Mouse (Mus musculus) liver, adult 2 months (tissue): ENCODE measurements around the gene Timp3. TPM values are rescaled to one million over a fixed set of nuclear protein-coding genes. Genes with fewer than 3 reads are reported as not detected.

Source experiments
- DNase-seq: peaks from one replicate; pipeline ENCODE4 v3.0.0-alpha.2; 2011; ENCODE audit warnings: low read depth, low spot score; ENCODE audit errors: extremely low read depth
- H3K27ac ChIP-seq: fragments of 200-500 bp; replicated peaks from 2 replicates; pipeline ENCODE4 v1.5.1; 2012; ENCODE audit warnings: low read depth, mild to moderate bottlenecking, control low read depth, inconsistent platforms, low read length; ENCODE audit not compliant: insufficient read depth
- H3K27me3 ChIP-seq: fragments of 200-500 bp; 2 replicates; pipeline ENCODE4 v1.6.1; 2012; ENCODE audit warnings: mild to moderate bottlenecking, moderate library complexity, low read length, inconsistent platforms; ENCODE audit not compliant: control insufficient read depth, insufficient read depth
- H3K36me3 ChIP-seq: fragments of 200-500 bp; 2 replicates; pipeline ENCODE4 v1.6.1; 2012; ENCODE audit warnings: low read length, inconsistent platforms; ENCODE audit not compliant: control insufficient read depth, insufficient read depth
- H3K4me1 ChIP-seq: fragments of 200-500 bp; 2 replicates; pipeline ENCODE4 v1.6.1; 2011; ENCODE audit warnings: low read length; ENCODE audit not compliant: control insufficient read depth, insufficient read depth
- H3K4me3 ChIP-seq: fragments of 200-500 bp; 2 replicates; pipeline ENCODE4 v1.5.1; 2011; ENCODE audit warnings: low read depth, mild to moderate bottlenecking, control low read depth, low read length, moderate library complexity; ENCODE audit not compliant: insufficient read depth
- H3K79me2 ChIP-seq: fragments of 200-500 bp; 2 replicates; pipeline ENCODE4 v1.6.1; 2012; ENCODE audit warnings: inconsistent platforms, mild to moderate bottlenecking, low read length, moderate library complexity; ENCODE audit not compliant: control insufficient read depth, insufficient read depth
- H3K9ac ChIP-seq: fragments of 200-500 bp; 2 replicates; pipeline ENCODE4 v1.6.1; 2012; ENCODE audit warnings: low read depth, mild to moderate bottlenecking, control low read depth, inconsistent platforms, low read length
- CTCF ChIP-seq: fragments of 200-500 bp; IDR thresholded peaks from 2 replicates; pipeline ENCODE4 v1.5.1; 2011; ENCODE audit warnings: low read depth, low read length, control low read depth
- POLR2A ChIP-seq: fragments of 200-500 bp; IDR thresholded peaks from 2 replicates; pipeline ENCODE4 v1.6.1; 2011; ENCODE audit warnings: low read length, control low read depth; ENCODE audit not compliant: insufficient read depth; ENCODE audit errors: extremely low read depth
- WGBS: fragments of 180-500 bp; shearing (Covaris S2); methylation state at CpG from one replicate; pipeline ENCODE4 v1.1.7; 2018; 5-methylcytosine and 5-hydroxymethylcytosine counted together
- polyA plus RNA-seq: library from polyadenylated mRNA; depleted of rRNA; stranded (reverse); fragments of >200 nt; gene quantifications from 2 replicates; pipeline ENCODE4 v1.2.3, GENCODE M21; 2012
- total RNA-seq: library from RNA; depleted of rRNA; stranded (reverse); fragments of >200 nt; gene quantifications from 2 replicates; pipeline ENCODE4 v1.2.3, GENCODE M21; 2014

Gene Timp3
- total and polyA plus RNA-seq, 2 experiments, result 5.2 to 12.8 TPM

- no peaks in the 10 kb centered on the region for H3K36me3 ChIP-seq
- 64% methylated on average over 6 of the region's 6 CpGs for WGBS
- H3K4me3 ChIP-seq, result no peak overlapping the region
- 0 out of 2 replicates have a peak, but pooled peaks cover 3% of the 10 kb centered on the region for H3K79me2 ChIP-seq
- no peaks in the 10 kb centered on the region; the same call in 1 of the 2 replicates for H3K27me3 ChIP-seq
- H3K9ac ChIP-seq, result peak overlapping the region; percentile 53; the same call in 1 of the 2 replicates
- DNase-seq, result no peak
- no peak overlapping the region for H3K27ac ChIP-seq
- H3K4me1 ChIP-seq, result peaks cover 1% of the 10 kb centered on the region; the same call in 1 of the 2 replicates
- TF ChIP-seq CTCF (no peak), POLR2A (no peak)
Observed at GRCm38 (mm10) chr10:86299795-86300194, 377 bp upstream of the Timp3 start.

- H3K4me1 ChIP-seq, result no peaks in the 10 kb centered on the region
- TF ChIP-seq CTCF, result no peak
- no peak for TF ChIP-seq POLR2A
- H3K9ac ChIP-seq, result peak overlapping the region; percentile 82; the same call in 1 of the 2 replicates
- H3K36me3 ChIP-seq, result no peaks in the 10 kb centered on the region
- no peaks in the 10 kb centered on the region; the same call in 1 of the 2 replicates for H3K27me3 ChIP-seq
- DNase-seq, result no peak
- H3K4me3 ChIP-seq, result peak overlapping the region; percentile 65
- H3K27ac ChIP-seq, result peak overlapping the region; percentile 22; the same call in 1 of the 2 replicates
- 0 out of 2 replicates have a peak, but pooled peaks cover 3% of the 10 kb centered on the region for H3K79me2 ChIP-seq
- WGBS, result 10% methylated on average over 10 of the region's 10 CpGs
Observed at GRCm38 (mm10) chr10:86301117-86301490, 932 bp downstream of the Timp3 start.

- no peak for TF ChIP-seq POLR2A
- TF ChIP-seq CTCF, result no peak
- no peak for DNase-seq
- Histone ChIP-seq H3K27me3 (no peaks in the 10 kb centered on the region; the same call in 1 of the 2 replicates), H3K79me2 (0 out of 2 replicates have a peak, but pooled peaks cover 3% of the 10 kb centered on the region), H3K4me1 (no peaks in the 10 kb centered on the region; the same call in 1 of the 2 replicates), H3K4me3 (peak overlapping the region; percentile 65), H3K27ac (peak overlapping the region; percentile 53), H3K9ac (peak overlapping the region; percentile 26), H3K36me3 (no peaks in the 10 kb centered on the region)
- WGBS, result 53% methylated on average over 4 of the region's 4 CpGs
Observed at GRCm38 (mm10) chr10:86301593-86302317, 1.6 kb downstream of the Timp3 start.

- Histone ChIP-seq H3K4me3 (peak overlapping the region; percentile 65), H3K9ac (peak overlapping the region; percentile 26), H3K4me1 (no peaks in the 10 kb centered on the region; the same call in 1 of the 2 replicates), H3K79me2 (0 out of 2 replicates have a peak, but pooled peaks cover 3% of the 10 kb centered on the region), H3K27me3 (no peaks in the 10 kb centered on the region; the same call in 1 of the 2 replicates), H3K36me3 (no peaks in the 10 kb centered on the region), H3K27ac (peak overlapping the region; percentile 53)
- WGBS, result 64% methylated on average over 4 of the region's 4 CpGs
- DNase-seq, result no peak
- TF ChIP-seq CTCF (no peak), POLR2A (no peak)
Observed at GRCm38 (mm10) chr10:86302318-86302648, 2.1 kb downstream of the Timp3 start.

- no peaks in the 10 kb centered on the region; the same call in 1 of the 2 replicates for H3K4me1 ChIP-seq
- TF ChIP-seq CTCF (peak; percentile 91), POLR2A (no peak)
- no peak overlapping the region for H3K27ac ChIP-seq
- 37% methylated on average over 8 of the region's 8 CpGs for WGBS
- no peak overlapping the region; the same call in 1 of the 2 replicates for H3K4me3 ChIP-seq
- no peaks in the 10 kb centered on the region; the same call in 1 of the 2 replicates for H3K27me3 ChIP-seq
- H3K9ac ChIP-seq, result no peak overlapping the region
- peak; percentile 43 for DNase-seq
- H3K79me2 ChIP-seq, result 0 out of 2 replicates have a peak, but pooled peaks cover 3% of the 10 kb centered on the region
- no peaks in the 10 kb centered on the region for H3K36me3 ChIP-seq
Observed at GRCm38 (mm10) chr10:86302761-86303494, 2.8 kb downstream of the Timp3 start.
